Mouse (Mus musculus): Measurements from ENCODE around the gene Ppp1r14a. TPM values are rescaled to one million over a fixed set of nuclear protein-coding genes. Genes with fewer than 3 reads are reported as not detected.

The Ppp1r14a gene
- polyA plus RNA-seq, 1 experiment from 2014 or later, result 2.5 TPM

DNA sequence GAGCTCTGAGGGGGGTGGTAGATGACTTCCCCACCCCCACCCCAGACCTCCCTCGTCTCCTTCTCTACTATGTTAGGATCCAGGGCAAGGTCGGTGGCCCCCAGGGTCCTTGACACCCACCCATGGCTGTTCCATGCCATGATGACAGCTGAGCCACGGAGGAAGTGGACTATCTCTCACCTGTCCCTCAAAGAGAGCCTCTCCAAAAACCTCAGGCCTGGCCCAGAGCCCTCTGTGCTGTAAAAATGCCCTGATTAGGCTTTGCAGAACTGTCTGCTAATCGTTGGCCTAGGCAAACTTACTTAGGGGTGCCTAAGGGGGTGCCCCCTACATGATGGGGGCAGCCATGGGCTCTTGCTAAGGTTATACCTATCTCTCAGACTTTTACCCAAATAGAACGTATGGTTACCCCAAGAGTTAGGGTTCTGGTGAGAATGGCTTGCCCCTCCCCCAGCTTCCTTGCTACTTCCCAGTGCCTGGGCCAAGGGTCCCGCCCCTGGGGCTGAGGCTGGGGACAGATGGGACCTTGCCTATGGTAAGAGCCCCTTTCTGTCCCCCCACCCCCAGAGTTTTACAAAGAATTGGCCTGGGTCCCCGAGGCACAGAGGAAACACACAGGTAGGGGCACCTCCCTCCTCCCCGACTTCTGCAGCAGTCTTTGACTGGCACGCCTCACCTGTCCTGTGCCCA lies 24.6 kb downstream of the Ppp1r14a start:
- H3K27ac ChIP-seq (ENCODE audit: low read length), result peak overlapping the region; percentile 96
- peak overlapping the region; percentile 49 for H3K4me2 ChIP-seq (ENCODE audit: low read length)
- no peaks in the 10 kb centered on the region for H3K9me3 ChIP-seq (replicated peaks; ENCODE audit: control insufficient read depth, low read length, poor library complexity, severe bottlenecking)
- peaks cover 80% of the 10 kb centered on the region for H3K4me1 ChIP-seq (ENCODE audit: control insufficient read depth, insufficient read depth, low read length)
- H3K4me3 ChIP-seq (ENCODE audit: low read depth, low read length), result 0 out of 2 replicates have a peak overlapping the region, but pooled peaks have one; percentile 5
- H3K9ac ChIP-seq (ENCODE audit: low read depth, low read length), result peak overlapping the region; percentile 21
- no peak for ATAC-seq
- peaks cover 9% of the 10 kb centered on the region; the same call in 1 of the 2 replicates for H3K36me3 ChIP-seq (ENCODE audit: control insufficient read depth, insufficient read depth, low read length)
- 48% methylated on average over 9 of the region's 9 CpGs for WGBS
- H3K27me3 ChIP-seq (ENCODE audit: control insufficient read depth, insufficient read depth, low read depth, low read length), result no peaks in the 10 kb centered on the region

GRCm38 (mm10) chr7:29314844-29315628 lies 25.9 kb downstream of the Ppp1r14a start:
- Histone ChIP-seq H3K36me3 (ENCODE audit: control insufficient read depth, insufficient read depth, low read length) (peaks cover 9% of the 10 kb centered on the region; the same call in 1 of the 2 replicates), H3K4me2 (ENCODE audit: low read length) (peak overlapping the region; percentile 49), H3K4me3 (ENCODE audit: low read depth, low read length) (0 out of 2 replicates have a peak overlapping the region, but pooled peaks have one; percentile 6), H3K27ac (ENCODE audit: low read length) (peak overlapping the region; percentile 96), H3K27me3 (ENCODE audit: control insufficient read depth, insufficient read depth, low read depth, low read length) (no peaks in the 10 kb centered on the region), H3K9me3 (replicated peaks; ENCODE audit: control insufficient read depth, low read length, poor library complexity, severe bottlenecking) (no peaks in the 10 kb centered on the region), H3K9ac (ENCODE audit: low read depth, low read length) (peak overlapping the region; percentile 32; the same call in 1 of the 2 replicates), H3K4me1 (ENCODE audit: control insufficient read depth, insufficient read depth, low read length) (peaks cover 86% of the 10 kb centered on the region)
- ATAC-seq, result peak; percentile 8; the same call in 1 of the 2 replicates
- 37% methylated on average over 13 of the region's 13 CpGs for WGBS

DNA sequence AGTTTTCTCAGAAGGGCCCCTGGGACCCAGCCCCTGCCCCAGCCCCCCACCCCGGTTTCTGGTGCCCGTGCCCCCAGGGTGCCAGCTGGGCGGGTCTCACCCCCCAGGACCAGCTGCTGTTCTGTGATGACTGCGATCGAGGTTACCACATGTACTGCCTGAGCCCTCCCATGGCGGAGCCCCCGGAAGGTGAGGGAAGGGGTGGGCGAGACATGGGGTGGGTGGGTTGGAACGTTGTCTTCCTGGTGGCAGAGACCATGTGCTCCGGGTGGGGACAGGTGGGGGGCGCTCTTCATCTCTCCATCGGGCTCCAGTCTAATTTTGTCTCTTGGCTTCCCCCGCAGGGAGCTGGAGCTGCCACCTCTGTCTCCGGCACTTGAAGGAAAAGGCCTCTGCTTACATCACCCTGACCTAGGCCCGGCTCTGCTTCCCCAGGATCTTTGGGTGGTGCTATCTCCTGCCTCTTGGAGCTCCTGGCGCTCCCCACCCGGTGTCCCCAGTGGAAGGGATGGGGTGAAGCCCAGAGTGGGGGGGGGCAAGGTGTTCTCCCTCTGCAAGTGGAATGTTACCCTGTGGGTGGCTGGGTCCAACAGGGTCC lies 27.1 kb downstream of the Ppp1r14a start:
- H3K9ac ChIP-seq (ENCODE audit: low read depth, low read length), result peak overlapping the region; percentile 61
- H3K36me3 ChIP-seq (ENCODE audit: control insufficient read depth, insufficient read depth, low read length), result peaks cover 4% of the 10 kb centered on the region; the same call in 1 of the 2 replicates
- peaks cover 82% of the 10 kb centered on the region for H3K4me1 ChIP-seq (ENCODE audit: control insufficient read depth, insufficient read depth, low read length)
- H3K4me2 ChIP-seq (ENCODE audit: low read length), result peak overlapping the region; percentile 37; the same call in 1 of the 2 replicates
- no peaks in the 10 kb centered on the region for H3K27me3 ChIP-seq (ENCODE audit: control insufficient read depth, insufficient read depth, low read depth, low read length)
- no peak overlapping the region for H3K4me3 ChIP-seq (ENCODE audit: low read depth, low read length)
- WGBS, result 51% methylated on average over 17 of the region's 17 CpGs
- no peak for ATAC-seq
- peak overlapping the region; percentile 96 for H3K27ac ChIP-seq (ENCODE audit: low read length)
- no peaks in the 10 kb centered on the region for H3K9me3 ChIP-seq (replicated peaks; ENCODE audit: control insufficient read depth, low read length, poor library complexity, severe bottlenecking)

GRCm38 (mm10) chr7:29316976-29317375 lies 27.9 kb downstream of the Ppp1r14a start:
- Histone ChIP-seq H3K4me2 (ENCODE audit: low read length) (peak overlapping the region; percentile 37), H3K27me3 (ENCODE audit: control insufficient read depth, insufficient read depth, low read depth, low read length) (no peaks in the 10 kb centered on the region), H3K9me3 (replicated peaks; ENCODE audit: control insufficient read depth, low read length, poor library complexity, severe bottlenecking) (no peaks in the 10 kb centered on the region), H3K36me3 (ENCODE audit: control insufficient read depth, insufficient read depth, low read length) (peaks cover 3% of the 10 kb centered on the region; the same call in 1 of the 2 replicates), H3K9ac (ENCODE audit: low read depth, low read length) (peak overlapping the region; percentile 51), H3K4me1 (ENCODE audit: control insufficient read depth, insufficient read depth, low read length) (peaks cover 82% of the 10 kb centered on the region), H3K4me3 (ENCODE audit: low read depth, low read length) (no peak overlapping the region), H3K27ac (ENCODE audit: low read length) (peak overlapping the region; percentile 96)
- ATAC-seq, result peak; percentile 23
- WGBS, result 2% methylated on average over 6 of the region's 10 CpGs

DNA sequence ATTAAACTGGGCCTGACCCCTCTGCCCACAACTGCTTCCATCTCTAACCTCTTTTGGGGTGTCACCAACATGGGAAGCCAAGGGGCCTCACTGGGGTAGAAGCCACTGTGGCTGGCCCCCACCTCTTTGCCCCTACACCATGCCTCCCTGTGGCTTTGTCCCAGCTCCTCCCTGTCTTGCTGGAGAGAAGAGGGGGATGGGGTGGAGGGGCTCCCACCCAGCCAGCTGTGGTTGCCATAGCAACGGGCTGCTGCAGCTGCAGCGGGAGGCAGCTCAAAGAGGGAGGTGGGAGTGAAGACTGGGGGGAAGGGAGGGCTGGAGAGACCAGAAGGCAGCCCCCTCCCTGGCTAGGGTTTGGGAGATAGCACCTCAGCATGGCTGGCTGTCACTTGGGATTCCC lies 28.4 kb downstream of the Ppp1r14a start:
- H3K4me2 ChIP-seq (ENCODE audit: low read length), result peak overlapping the region; percentile 37
- H3K36me3 ChIP-seq (ENCODE audit: control insufficient read depth, insufficient read depth, low read length), result peaks cover 5% of the 10 kb centered on the region; the same call in 1 of the 2 replicates
- WGBS, result 0% methylated on average over 2 of the region's 2 CpGs
- no peaks in the 10 kb centered on the region for H3K9me3 ChIP-seq (replicated peaks; ENCODE audit: control insufficient read depth, low read length, poor library complexity, severe bottlenecking)
- ATAC-seq, result peak; percentile 55
- H3K9ac ChIP-seq (ENCODE audit: low read depth, low read length), result peak overlapping the region; percentile 51
- H3K27ac ChIP-seq (ENCODE audit: low read length), result peak overlapping the region; percentile 96
- no peak overlapping the region; the same call in 1 of the 2 replicates for H3K4me3 ChIP-seq (ENCODE audit: low read depth, low read length)
- H3K27me3 ChIP-seq (ENCODE audit: control insufficient read depth, insufficient read depth, low read depth, low read length), result no peaks in the 10 kb centered on the region
- peaks cover 80% of the 10 kb centered on the region for H3K4me1 ChIP-seq (ENCODE audit: control insufficient read depth, insufficient read depth, low read length)

DNA sequence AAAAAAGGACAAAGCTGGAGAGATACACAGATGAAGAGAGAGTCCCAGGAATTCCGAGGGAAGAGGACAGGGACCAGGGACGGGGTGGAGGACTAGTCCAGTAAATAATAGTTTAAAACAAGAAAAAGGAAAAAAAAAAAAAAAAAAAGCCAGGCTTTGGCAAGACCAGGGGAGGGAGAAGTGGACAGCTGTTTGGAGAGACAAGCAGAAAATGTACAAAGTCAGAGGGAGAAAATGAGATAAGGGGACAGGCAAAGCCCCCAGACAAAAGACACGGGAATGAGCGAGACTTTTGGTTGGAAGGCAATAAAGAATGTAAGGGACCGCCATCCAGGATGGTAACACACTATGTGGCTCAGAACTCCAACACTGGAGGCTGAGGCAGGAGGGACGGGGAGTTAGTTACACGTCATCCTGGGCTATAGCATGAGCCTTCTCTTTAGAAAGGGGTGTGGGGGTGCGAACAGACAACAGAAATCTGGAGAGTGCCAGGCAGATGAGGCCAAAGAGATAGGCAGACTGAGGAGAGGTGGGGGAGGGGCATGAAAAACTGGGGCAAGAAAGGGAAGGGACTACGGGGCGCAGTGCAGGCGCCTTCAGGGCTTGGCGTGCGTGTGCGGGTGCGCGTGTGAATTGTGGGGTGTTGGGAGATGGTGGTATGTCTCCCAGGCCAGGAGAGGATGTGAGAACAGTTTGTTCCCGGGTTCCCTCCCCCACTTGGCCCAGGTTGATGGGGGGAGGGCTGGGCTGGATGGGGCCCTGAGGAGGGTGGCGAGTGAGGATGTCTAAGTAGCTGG lies 29.2 kb downstream of the Ppp1r14a start:
- WGBS, result 3% methylated on average over 18 of the region's 18 CpGs

GRCm38 (mm10) chr7:29319337-29320307 lies 30.5 kb downstream of the Ppp1r14a start:
- peak overlapping the region; percentile 39 for H3K4me2 ChIP-seq (ENCODE audit: low read length)
- peak overlapping the region; percentile 96 for H3K27ac ChIP-seq (ENCODE audit: low read length)
- no peaks in the 10 kb centered on the region for H3K9me3 ChIP-seq (replicated peaks; ENCODE audit: control insufficient read depth, low read length, poor library complexity, severe bottlenecking)
- H3K27me3 ChIP-seq (ENCODE audit: control insufficient read depth, insufficient read depth, low read depth, low read length), result no peaks in the 10 kb centered on the region
- 10% methylated on average over 19 of the region's 19 CpGs for WGBS
- 0 out of 2 replicates have a peak overlapping the region, but pooled peaks have one; percentile 48 for H3K9ac ChIP-seq (ENCODE audit: low read depth, low read length)
- no peak overlapping the region for H3K4me3 ChIP-seq (ENCODE audit: low read depth, low read length)
- ATAC-seq, result no peak
- peaks cover 12% of the 10 kb centered on the region for H3K36me3 ChIP-seq (ENCODE audit: control insufficient read depth, insufficient read depth, low read length)
- peaks cover 60% of the 10 kb centered on the region for H3K4me1 ChIP-seq (ENCODE audit: control insufficient read depth, insufficient read depth, low read length)

More for the DNA sequence above, 29.2 kb downstream of the Ppp1r14a start:
- Histone ChIP-seq H3K9ac (ENCODE audit: low read depth, low read length) (peak overlapping the region; percentile 51), H3K9me3 (replicated peaks; ENCODE audit: control insufficient read depth, low read length, poor library complexity, severe bottlenecking) (no peaks in the 10 kb centered on the region), H3K27ac (ENCODE audit: low read length) (peak overlapping the region; percentile 96), H3K4me3 (ENCODE audit: low read depth, low read length) (no peak overlapping the region; the same call in 1 of the 2 replicates), H3K4me2 (ENCODE audit: low read length) (peak overlapping the region; percentile 39), H3K4me1 (ENCODE audit: control insufficient read depth, insufficient read depth, low read length) (peaks cover 73% of the 10 kb centered on the region), H3K36me3 (ENCODE audit: control insufficient read depth, insufficient read depth, low read length) (peaks cover 5% of the 10 kb centered on the region; the same call in 1 of the 2 replicates), H3K27me3 (ENCODE audit: control insufficient read depth, insufficient read depth, low read depth, low read length) (no peaks in the 10 kb centered on the region)
- ATAC-seq, result peak; percentile 1; the same call in 1 of the 2 replicates
